Mouse (Mus musculus) layer of hippocampus, adult 2 months (tissue): ENCODE results near the gene Nme6. TPM values are rescaled to one million over a fixed set of nuclear protein-coding genes. Genes with fewer than 3 reads are reported as not detected.

ENCODE experiments used
- DNase-seq, 2 experiments: peaks; one replicate each; pipeline ENCODE4 v3.0.0; 2022; ENCODE audit warnings: low spot score in 2 of 2
- H3K27ac ChIP-seq: fragments of 200-600 bp; 2 replicates; pipeline ENCODE4 v1.8.1; 2022
- H3K4me3 ChIP-seq: fragments of 200-600 bp; 2 replicates; pipeline ENCODE4 v1.8.1; 2022; ENCODE audit warnings: mild to moderate bottlenecking
- CTCF ChIP-seq: fragments of 200-600 bp; conservative IDR thresholded peaks from 2 replicates; pipeline ENCODE4 v1.8.1; 2022; ENCODE audit warnings: antibody characterized with exemption, mild to moderate bottlenecking, moderate library complexity
- microRNA-seq, 2 experiments: library from miRNA; unstranded; fragments of <30 nt; microRNA quantifications; one replicate each; pipeline ENCODE4 v1.2.0; 2021
- total RNA-seq, 2 experiments: library from RNA; stranded (reverse); gene quantifications; 2 replicates each; pipeline ENCODE4 v1.2.3; 2021

Gene Nme6
- total RNA-seq, 2 experiments from 2014 or later = 12.0 to 12.2 TPM

GRCm38 (mm10) chr9:109877666-109878065 lies 45.1 kb downstream of the Nme6 start:
- no peak for DNase-seq

DNA sequence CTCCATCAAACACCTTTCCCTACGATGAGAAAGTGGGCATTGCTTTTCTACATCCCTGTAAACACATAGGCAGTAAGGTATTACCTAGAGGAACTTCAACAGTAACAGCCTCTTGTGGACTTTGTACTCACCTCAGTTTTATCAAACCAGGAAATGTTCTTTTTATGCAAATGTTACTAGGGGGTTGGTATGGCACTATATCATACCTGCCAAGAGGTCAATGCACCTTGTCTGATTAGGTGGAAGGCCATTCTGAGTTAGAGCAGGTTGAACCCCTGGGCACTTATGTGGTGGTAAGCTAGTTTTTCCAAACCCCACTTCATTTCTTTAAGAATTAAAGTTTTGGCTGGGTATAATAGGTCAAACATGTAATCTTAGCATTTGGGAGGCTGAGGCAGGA lies 46.8 kb downstream of the Nme6 start:
- no peak for DNase-seq
- Histone ChIP-seq H3K4me3 (no peak overlapping the region), H3K27ac (no peak overlapping the region)
- TF ChIP-seq CTCF = no peak

More at GRCm38 (mm10) chr9:109877666-109878065, 45.1 kb downstream of the Nme6 start:
- no peak for TF ChIP-seq CTCF
- Histone ChIP-seq H3K4me3 (no peak overlapping the region), H3K27ac (no peak overlapping the region)

DNA sequence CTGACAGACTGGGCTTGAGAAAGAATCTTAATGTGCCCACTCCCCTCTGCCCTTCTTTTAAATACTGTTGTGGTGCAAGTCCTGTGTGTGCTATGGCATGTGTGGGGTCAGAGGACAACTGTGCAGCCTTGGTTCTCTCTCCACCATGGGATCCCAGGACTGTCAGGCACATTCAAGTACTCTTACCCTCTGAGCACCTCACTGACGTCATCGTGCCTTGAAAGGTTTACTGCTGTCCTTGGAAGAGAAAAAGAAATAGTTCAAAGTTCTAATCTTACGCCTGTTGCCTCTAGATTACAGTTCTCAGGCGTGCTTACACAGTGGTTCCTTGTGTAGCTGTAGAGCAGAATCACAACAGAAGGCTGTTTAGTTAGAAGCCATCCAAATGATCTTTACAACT lies 53.7 kb downstream of the Nme6 start:
- no peak for TF ChIP-seq CTCF
- H3K4me3 ChIP-seq = no peak overlapping the region
- H3K27ac ChIP-seq = no peak overlapping the region
- no peak for DNase-seq

- H3K4me3 ChIP-seq = no peak overlapping the region
- no peak overlapping the region for H3K27ac ChIP-seq
- TF ChIP-seq CTCF = no peak
- DNase-seq = no peak
These were observed 54.8 kb downstream of the Nme6 start for GRCm38 (mm10) chr9:109887321-109887720.

DNA sequence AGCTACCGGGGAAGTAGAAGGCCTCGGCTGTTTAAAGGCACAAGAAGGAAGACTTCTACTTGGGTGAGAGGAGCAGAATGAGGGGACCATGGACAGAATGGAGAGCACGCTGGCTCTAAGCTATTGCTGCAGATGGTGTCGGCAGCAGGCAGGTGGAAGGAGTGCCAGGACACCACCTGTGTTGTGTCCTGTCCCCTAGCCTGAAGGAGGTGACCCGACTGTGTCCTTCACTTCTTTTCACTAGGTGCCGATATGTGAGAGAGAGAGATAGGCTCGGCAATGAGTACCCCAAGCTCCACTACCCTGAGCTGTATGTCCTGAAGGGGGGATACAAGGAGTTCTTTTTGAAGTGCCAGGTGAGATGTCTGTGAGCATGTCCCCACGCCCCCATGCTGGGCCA lies 59.0 kb downstream of the Nme6 start:
- TF ChIP-seq CTCF = no peak
- no peak overlapping the region for H3K27ac ChIP-seq
- no peak overlapping the region for H3K4me3 ChIP-seq
- DNase-seq = no peak

Small RNA genes within 50 kb of the gene (microRNA-seq; reads per million reads assigned to microRNA genes)
- 0 reads per million in 2 experiments for gene Mir7089

Other genes starting within 250 kb of the Nme6 start
- gene Fbxw24, start 206.7 kb upstream of the Nme6 start, total RNA-seq = not detected
- not detected for gene Fbxw25, start 168.1 kb upstream of the Nme6 start, total RNA-seq
- gene Fbxw18, start 130.0 kb upstream of the Nme6 start, total RNA-seq = not detected
- not detected for gene Fbxw26, start 86.7 kb upstream of the Nme6 start, total RNA-seq
- not detected for gene Fbxw27, start 42.1 kb upstream of the Nme6 start, total RNA-seq
- gene Spink8, start 20.5 kb upstream of the Nme6 start, total RNA-seq = 10 to 100 TPM; 60.8 to 71.0 TPM
- gene Camp, start 16.9 kb downstream of the Nme6 start, total RNA-seq = not detected
- gene Cdc25a, start 42.8 kb downstream of the Nme6 start, total RNA-seq = 1 to 10 TPM; 4.7 TPM
- gene Map4, start 98.7 kb downstream of the Nme6 start, total RNA-seq = 100 to 1,000 TPM; 578 to 579 TPM